Mouse (Mus musculus): ENCODE results near the gene Prmt8.

The Prmt8 gene

GRCm38 (mm10) chr6:127739921-127740320 lies 29.4 kb downstream of the Prmt8 start:
- no peak for DNase-seq (ENCODE audit: low spot score)

GRCm38 (mm10) chr6:127735130-127735981 lies 33.9 kb downstream of the Prmt8 start:
- DNase-seq (ENCODE audit: low spot score), result no peak

GRCm38 (mm10) chr6:127723126-127723525 lies 46.1 kb downstream of the Prmt8 start:
- no peak for DNase-seq (ENCODE audit: low spot score)

- DNase-seq (ENCODE audit: low spot score), result no peak
These were observed 49.4 kb downstream of the Prmt8 start for GRCm38 (mm10) chr6:127719875-127720274.

GRCm38 (mm10) chr6:127717239-127718137 lies 51.8 kb downstream of the Prmt8 start:
- no peak for DNase-seq (ENCODE audit: low spot score)

GRCm38 (mm10) chr6:127715428-127715827 lies 53.8 kb downstream of the Prmt8 start:
- no peak for DNase-seq (ENCODE audit: low spot score)

GRCm38 (mm10) chr6:127714906-127715305 lies 54.4 kb downstream of the Prmt8 start:
- no peak for DNase-seq (ENCODE audit: low spot score)

- no peak for DNase-seq (ENCODE audit: low spot score)
These were observed 61.0 kb downstream of the Prmt8 start for GRCm38 (mm10) chr6:127708218-127708628.

GRCm38 (mm10) chr6:127701036-127701783 lies 68.1 kb downstream of the Prmt8 start:
- DNase-seq (ENCODE audit: low spot score), result no peak

GRCm38 (mm10) chr6:127693681-127694080 lies 75.6 kb downstream of the Prmt8 start:
- DNase-seq (ENCODE audit: low spot score), result no peak

- no peak for DNase-seq (ENCODE audit: low spot score)
These were observed 77.0 kb downstream of the Prmt8 start for GRCm38 (mm10) chr6:127692298-127692697.

GRCm38 (mm10) chr6:127687181-127687860 lies 82.0 kb downstream of the Prmt8 start:
- DNase-seq (ENCODE audit: low spot score), result no peak

- DNase-seq (ENCODE audit: low spot score), result no peak
These were observed 84.3 kb downstream of the Prmt8 start for GRCm38 (mm10) chr6:127684981-127685380.

- no peak for DNase-seq (ENCODE audit: low spot score)
These were observed 85.7 kb downstream of the Prmt8 start for GRCm38 (mm10) chr6:127683561-127683960.

- no peak for DNase-seq (ENCODE audit: low spot score)
These were observed 88.5 kb downstream of the Prmt8 start for GRCm38 (mm10) chr6:127680784-127681183.

GRCm38 (mm10) chr6:127678998-127679397 lies 90.3 kb downstream of the Prmt8 start:
- no peak for DNase-seq (ENCODE audit: low spot score)

GRCm38 (mm10) chr6:127678320-127678719 lies 91.0 kb downstream of the Prmt8 start:
- DNase-seq (ENCODE audit: low spot score), result no peak

- DNase-seq (ENCODE audit: low spot score), result no peak
These were observed 92.4 kb downstream of the Prmt8 start for GRCm38 (mm10) chr6:127676866-127677265.

- no peak for DNase-seq (ENCODE audit: low spot score)
These were observed 97.2 kb downstream of the Prmt8 start for GRCm38 (mm10) chr6:127672071-127672470.

- DNase-seq (ENCODE audit: low spot score), result no peak
These were observed 99.2 kb downstream of the Prmt8 start for GRCm38 (mm10) chr6:127670031-127670430.

- no peak for DNase-seq (ENCODE audit: low spot score)
These were observed 100.0 kb downstream of the Prmt8 start for GRCm38 (mm10) chr6:127669313-127669712.

- no peak for DNase-seq (ENCODE audit: low spot score)
These were observed 106.0 kb downstream of the Prmt8 start for GRCm38 (mm10) chr6:127663263-127663662.
